Mouse (Mus musculus) stomach, embryonic 16.5 days (tissue): ENCODE data around the gene Gm17334. TPM values are rescaled to one million over a fixed set of nuclear protein-coding genes. Genes with fewer than 3 reads are reported as not detected.

ENCODE experiments used
- ATAC-seq: fragments of 200-750 bp; cut with Nextera tagmentation; 2 replicates; pipeline ENCODE4 v1.8.0; 2017; ENCODE audit warnings: moderate number of reproducible peaks, moderate TSS enrichment; ENCODE audit not compliant: insufficient read depth, low FRiP score
- H3K27ac ChIP-seq: fragments of 300-500 bp; sonication (generic); 2 replicates; pipeline ENCODE4 v1.5.1; 2014; ENCODE audit warnings: low read length
- H3K27me3 ChIP-seq: fragments of 300-500 bp; sonication (generic); 2 replicates; pipeline ENCODE4 v1.6.1; 2014; ENCODE audit warnings: low read length, control low read depth, mixed read lengths; ENCODE audit not compliant: control insufficient read depth, insufficient read depth
- H3K36me3 ChIP-seq: fragments of 300-500 bp; sonication (generic); 2 replicates; pipeline ENCODE4 v1.6.1; 2014; ENCODE audit warnings: low read length; ENCODE audit not compliant: control insufficient read depth, insufficient read depth
- H3K4me1 ChIP-seq: fragments of 300-500 bp; sonication (generic); 2 replicates; pipeline ENCODE4 v1.6.1; 2014; ENCODE audit warnings: low read length, control low read depth, mixed read lengths; ENCODE audit not compliant: control insufficient read depth, insufficient read depth
- H3K4me2 ChIP-seq: fragments of 300-500 bp; sonication (generic); 2 replicates; pipeline ENCODE4 v1.6.1; 2014; ENCODE audit warnings: low read depth, low read length, mixed read lengths
- H3K4me3 ChIP-seq: fragments of 300-500 bp; sonication (generic); replicated peaks from 2 replicates; pipeline ENCODE4 v1.5.1; 2014; ENCODE audit warnings: mild to moderate bottlenecking, low read length
- H3K9ac ChIP-seq: fragments of 300-500 bp; sonication (generic); 2 replicates; pipeline ENCODE4 v1.6.1; 2014; ENCODE audit warnings: low read length
- H3K9me3 ChIP-seq: fragments of 300-500 bp; sonication (generic); replicated peaks from 2 replicates; pipeline ENCODE4 v1.6.1; 2016; ENCODE audit warnings: low read length, control low read depth; ENCODE audit not compliant: control insufficient read depth
- whole genome bisulfite sequencing: fragments of 180-500 bp; shearing (Covaris S2); extraction: QIAGEN DNeasy Blood & Tissue Kit; methylation state at CpG from one replicate; pipeline ENCODE4 v1.1.7; 2014; 5-methylcytosine and 5-hydroxymethylcytosine counted together
- polyA plus RNA-seq: library from polyadenylated mRNA; unstranded; fragments of >200 nt; fragmentation: Nextera tagmentation; extraction: Ambion mirVana; gene quantifications from 2 replicates; pipeline ENCODE4 v1.2.1, GENCODE M21; 2015

The Gm17334 gene
- polyA plus RNA-seq, 1 experiment from 2014 or later: not detected

DNA sequence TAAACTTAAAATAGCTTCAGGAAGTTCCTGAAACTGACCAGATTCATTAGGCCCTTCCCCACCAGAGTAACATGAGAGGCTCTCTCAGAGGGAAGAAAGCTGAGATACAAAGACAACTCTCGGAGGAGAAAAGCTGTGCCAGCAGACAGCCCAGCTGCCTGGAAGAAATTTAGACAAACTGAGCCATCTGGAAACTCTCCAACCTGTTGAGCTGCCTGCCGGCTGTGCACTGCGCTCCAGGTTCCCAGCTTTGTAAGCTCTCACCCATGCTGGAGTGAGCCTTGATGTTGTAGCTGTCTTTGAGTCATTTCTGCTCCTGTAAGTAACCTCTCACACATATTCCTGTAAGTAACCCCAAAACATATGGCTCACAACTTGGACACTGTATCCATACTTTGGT, 20.0 kb upstream of the Gm17334 start:
- 55% methylated on average over 3 of the region's 3 CpGs for WGBS
- H3K27ac ChIP-seq: no peak overlapping the region

DNA sequence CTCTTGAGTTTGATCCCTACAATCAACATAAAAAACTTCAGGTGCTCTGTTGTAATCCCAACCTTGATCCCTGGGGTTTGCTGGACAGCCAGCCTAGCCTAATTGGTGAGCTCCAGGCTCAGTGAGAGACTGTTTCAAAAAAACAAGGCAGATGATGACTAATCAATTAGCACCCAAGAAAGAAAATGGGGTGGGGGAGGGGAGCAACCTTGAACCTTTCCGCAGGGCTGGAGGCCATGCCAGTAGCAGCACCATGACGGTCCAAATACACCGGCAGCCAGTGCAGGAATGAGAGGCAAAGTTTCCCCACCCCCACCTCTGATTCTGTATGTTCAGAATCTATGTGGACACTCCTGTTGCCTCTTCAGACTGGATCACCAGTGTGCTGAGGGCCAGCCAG, 16.3 kb upstream of the Gm17334 start:
- H3K36me3 ChIP-seq: no peaks in the 10 kb centered on the region
- no peaks in the 10 kb centered on the region for H3K27me3 ChIP-seq
- peaks cover 6% of the 10 kb centered on the region for H3K4me1 ChIP-seq
- no peak overlapping the region for H3K4me3 ChIP-seq
- H3K4me2 ChIP-seq: no peak overlapping the region
- H3K27ac ChIP-seq: no peak overlapping the region
- no peaks in the 10 kb centered on the region; the same call in 1 of the 2 replicates for H3K9me3 ChIP-seq
- H3K9ac ChIP-seq: no peak overlapping the region
- 60% methylated on average over 3 of the region's 3 CpGs for WGBS
- no peak for ATAC-seq

More for the DNA sequence above, 20.0 kb upstream of the Gm17334 start:
- Histone ChIP-seq H3K4me3 (no peak overlapping the region), H3K4me1 (peaks cover 41% of the 10 kb centered on the region), H3K4me2 (no peak overlapping the region), H3K9me3 (no peaks in the 10 kb centered on the region; the same call in 1 of the 2 replicates), H3K27me3 (no peaks in the 10 kb centered on the region), H3K36me3 (no peaks in the 10 kb centered on the region), H3K9ac (no peak overlapping the region)
- ATAC-seq: no peak

DNA sequence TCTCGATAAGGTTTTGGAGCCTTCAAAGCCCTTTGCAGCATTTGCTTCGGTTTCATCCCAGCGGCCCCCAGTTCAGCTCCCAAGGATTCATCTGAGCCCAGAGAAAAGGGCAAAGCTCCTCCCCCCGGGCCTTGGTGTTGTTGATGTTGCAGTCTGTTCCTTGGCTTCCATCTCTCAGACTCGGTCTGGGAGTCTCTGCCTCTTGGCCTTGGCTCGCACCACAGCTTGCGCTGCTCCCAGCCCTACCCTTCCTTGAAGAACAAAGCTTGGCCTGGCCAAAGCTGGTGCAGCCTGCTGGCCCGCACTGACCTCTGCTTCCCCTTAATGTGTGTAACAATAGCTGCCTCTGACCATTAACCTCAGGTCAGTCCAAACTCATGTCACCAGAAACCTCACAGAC, 15.2 kb upstream of the Gm17334 start:
- Histone ChIP-seq H3K9ac (no peak overlapping the region), H3K4me1 (no peaks in the 10 kb centered on the region; the same call in none of the 2 replicates), H3K4me2 (no peak overlapping the region), H3K27ac (no peak overlapping the region), H3K27me3 (no peaks in the 10 kb centered on the region), H3K36me3 (no peaks in the 10 kb centered on the region), H3K9me3 (no peaks in the 10 kb centered on the region; the same call in 1 of the 2 replicates), H3K4me3 (no peak overlapping the region)
- WGBS: 71% methylated on average over 8 of the region's 8 CpGs
- ATAC-seq: no peak

DNA sequence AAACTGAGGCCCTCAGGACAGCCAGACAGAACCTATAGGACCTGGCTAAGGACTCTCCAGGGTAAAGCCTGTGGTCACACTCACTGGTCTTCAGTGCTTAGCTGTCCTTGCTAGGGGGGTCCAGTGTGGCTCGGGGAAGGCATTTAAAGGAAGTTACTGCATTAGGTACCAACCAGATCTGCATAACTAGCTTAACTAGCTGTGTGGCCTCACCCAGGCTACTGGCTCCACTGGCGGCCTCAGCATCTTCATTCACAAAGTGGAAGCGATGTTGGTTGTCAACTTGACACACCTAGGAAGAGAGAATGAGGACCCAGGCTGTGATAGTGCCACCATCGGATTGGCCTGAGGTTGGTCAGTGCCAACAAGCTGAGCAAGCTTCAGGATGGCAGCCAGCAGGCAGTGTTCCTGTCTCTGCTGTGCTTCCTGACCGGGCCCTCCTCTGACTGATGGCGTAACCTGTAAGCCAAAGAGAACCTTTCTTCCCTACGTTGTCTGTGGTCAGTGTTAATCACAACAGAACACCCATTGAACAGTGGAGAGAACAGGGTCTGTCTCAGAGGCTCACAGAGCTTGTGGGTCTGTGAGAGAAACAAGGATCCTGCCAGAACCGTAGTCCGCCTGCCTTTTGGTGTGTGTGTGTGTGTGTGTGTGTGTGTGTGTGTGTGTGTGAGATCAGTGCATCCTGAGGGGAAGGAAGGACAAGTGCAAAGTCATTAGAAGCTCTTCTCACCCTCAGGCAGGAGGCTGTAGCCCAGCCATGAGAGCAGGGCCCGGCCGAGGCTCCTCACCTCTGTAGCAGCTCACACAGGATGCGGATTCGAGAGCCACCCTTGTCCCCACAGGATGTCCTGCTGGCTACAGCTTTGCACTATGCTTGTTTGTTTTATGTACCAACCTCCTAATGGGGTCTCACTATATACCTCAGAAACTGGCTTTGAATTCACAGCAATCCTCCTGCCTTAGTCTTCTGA, 13.4 kb upstream of the Gm17334 start:
- WGBS: 71% methylated on average over 13 of the region's 13 CpGs
- Histone ChIP-seq H3K36me3 (no peaks in the 10 kb centered on the region), H3K4me3 (no peak overlapping the region)

DNA sequence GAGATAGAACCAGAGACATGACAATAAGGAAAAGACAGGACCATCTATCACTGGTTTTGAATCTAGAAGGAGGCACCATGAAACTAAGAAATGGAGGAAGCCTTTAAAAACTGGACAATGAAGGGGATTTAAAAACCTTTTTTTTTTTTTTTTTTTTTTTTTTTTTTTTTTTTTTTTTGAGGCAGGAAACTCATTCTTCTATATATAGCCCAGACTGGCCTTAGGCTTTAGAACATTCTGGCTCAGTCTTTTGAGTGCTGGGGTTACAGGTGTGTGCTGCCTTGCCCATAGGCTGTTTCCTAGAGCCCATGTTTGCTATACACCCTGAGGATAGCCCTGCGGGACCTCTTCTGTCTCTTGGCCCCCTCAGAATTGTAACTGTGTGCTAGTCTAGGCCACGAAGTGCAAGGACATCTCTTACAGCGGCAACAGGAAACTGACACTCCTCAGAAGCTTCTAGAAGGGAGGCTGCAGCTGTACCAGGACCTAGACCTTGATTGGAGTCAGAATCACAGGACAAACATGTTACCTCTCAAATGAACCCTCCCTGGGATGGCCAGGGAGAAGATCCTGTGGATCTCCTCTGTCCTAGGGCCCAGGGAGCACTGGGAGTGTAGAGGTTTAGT, 12.4 kb upstream of the Gm17334 start:
- peak overlapping the region; percentile 18; the same call in 1 of the 2 replicates for H3K9ac ChIP-seq
- 0 out of 2 replicates have a peak overlapping the region, but pooled peaks have one; percentile 18 for H3K27ac ChIP-seq
- H3K9me3 ChIP-seq: no peaks in the 10 kb centered on the region
- no peak for ATAC-seq
- H3K4me3 ChIP-seq: no peak overlapping the region
- WGBS: 71% methylated on average over 3 of the region's 3 CpGs
- no peak overlapping the region for H3K4me2 ChIP-seq
- H3K36me3 ChIP-seq: no peaks in the 10 kb centered on the region
- peaks cover 5% of the 10 kb centered on the region for H3K4me1 ChIP-seq
- no peaks in the 10 kb centered on the region for H3K27me3 ChIP-seq

More for the DNA sequence above, 13.4 kb upstream of the Gm17334 start:
- no peak overlapping the region for H3K9ac ChIP-seq
- H3K4me1 ChIP-seq: peaks cover 5% of the 10 kb centered on the region
- no peak for ATAC-seq
- no peaks in the 10 kb centered on the region for H3K27me3 ChIP-seq
- H3K9me3 ChIP-seq: no peaks in the 10 kb centered on the region
- no peak overlapping the region for H3K4me2 ChIP-seq
- 0 out of 2 replicates have a peak overlapping the region, but pooled peaks have one; percentile 18 for H3K27ac ChIP-seq

DNA sequence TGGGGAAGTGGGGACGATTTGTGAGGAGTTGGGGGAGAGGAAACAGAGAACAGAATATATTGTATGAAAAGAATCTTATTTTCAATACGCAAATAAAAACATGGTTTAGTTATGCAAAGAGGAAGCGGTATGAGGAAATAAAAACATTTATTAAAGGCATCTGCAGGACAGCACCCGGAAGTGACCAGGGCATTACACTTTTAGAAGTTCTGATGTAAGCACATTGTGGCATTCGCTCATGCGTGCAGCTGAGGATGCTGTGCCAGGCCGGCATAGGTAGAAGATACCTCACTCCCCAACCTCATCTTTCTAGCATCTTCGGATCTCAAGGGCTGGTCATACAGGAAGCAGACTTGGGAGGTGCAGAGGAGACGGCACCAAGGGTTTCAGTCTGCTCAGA, 10.3 kb upstream of the Gm17334 start:
- peaks cover 5% of the 10 kb centered on the region for H3K4me1 ChIP-seq
- no peaks in the 10 kb centered on the region for H3K36me3 ChIP-seq
- H3K27me3 ChIP-seq: no peaks in the 10 kb centered on the region
- ATAC-seq: no peak
- WGBS: 83% methylated on average over 9 of the region's 9 CpGs
- no peaks in the 10 kb centered on the region for H3K9me3 ChIP-seq
- no peak overlapping the region for H3K4me2 ChIP-seq
- no peak overlapping the region for H3K9ac ChIP-seq
- H3K27ac ChIP-seq: 0 out of 2 replicates have a peak overlapping the region, but pooled peaks have one; percentile 23
- no peak overlapping the region for H3K4me3 ChIP-seq

DNA sequence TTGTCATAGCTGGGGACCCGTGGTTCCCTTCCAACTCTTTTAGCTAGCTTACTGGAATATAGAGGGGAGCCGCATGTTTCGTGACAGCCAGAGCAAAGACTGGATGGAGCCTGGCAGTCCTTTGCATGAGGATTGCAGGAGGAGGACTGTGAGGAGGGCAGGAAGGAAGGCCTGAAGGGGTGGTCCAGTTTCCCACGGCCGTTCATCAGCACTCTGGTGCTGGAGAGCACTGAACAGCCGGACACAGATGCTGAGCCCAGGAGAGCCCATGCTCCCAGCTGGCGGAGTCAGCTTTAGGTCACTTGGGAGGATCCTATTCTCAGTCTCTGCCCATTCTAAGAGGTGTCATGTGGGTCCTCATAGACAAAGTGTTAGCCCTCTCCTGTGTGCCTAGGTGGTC, 9.0 kb upstream of the Gm17334 start:
- H3K4me3 ChIP-seq: no peak overlapping the region
- WGBS: 72% methylated on average over 7 of the region's 7 CpGs
- H3K4me2 ChIP-seq: no peak overlapping the region
- H3K4me1 ChIP-seq: peaks cover 5% of the 10 kb centered on the region
- no peak overlapping the region for H3K9ac ChIP-seq
- no peaks in the 10 kb centered on the region for H3K9me3 ChIP-seq
- no peaks in the 10 kb centered on the region for H3K36me3 ChIP-seq
- ATAC-seq: 0 out of 2 replicates have a peak, but pooled peaks have one; percentile 12
- peak overlapping the region; percentile 41 for H3K27ac ChIP-seq
- H3K27me3 ChIP-seq: no peaks in the 10 kb centered on the region

DNA sequence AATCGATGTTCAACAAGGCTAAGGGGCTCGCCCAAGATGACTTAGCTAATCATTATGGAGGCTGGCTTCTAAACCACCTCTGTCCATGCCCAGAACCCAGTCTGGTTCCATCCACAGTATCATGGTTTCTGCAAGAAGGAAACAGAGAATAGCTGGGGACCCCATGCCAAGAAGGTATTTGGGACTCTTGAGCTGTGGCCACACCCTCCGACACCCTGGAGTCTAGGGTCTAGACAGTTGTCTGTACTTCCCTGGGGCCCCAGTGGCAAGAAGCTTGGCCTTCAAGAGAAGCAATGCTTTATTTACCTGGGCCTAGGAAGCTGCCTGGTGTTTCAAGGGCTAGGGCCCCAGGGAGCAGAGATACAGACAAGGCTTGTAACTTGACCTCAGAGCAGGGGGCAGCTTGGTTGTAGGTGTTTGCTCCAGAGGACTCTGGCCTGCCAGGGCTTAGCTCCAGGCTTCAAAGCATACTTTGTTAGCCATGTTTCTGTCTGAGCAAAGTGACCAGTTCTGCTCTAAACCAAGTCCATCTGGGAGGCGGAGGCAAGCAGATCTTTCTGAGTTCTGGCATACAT, 8.3 kb upstream of the Gm17334 start:
- H3K27ac ChIP-seq: peak overlapping the region; percentile 41
- H3K36me3 ChIP-seq: peaks cover 4% of the 10 kb centered on the region; the same call in 1 of the 2 replicates
- no peak for ATAC-seq
- peaks cover 5% of the 10 kb centered on the region for H3K4me1 ChIP-seq
- H3K9ac ChIP-seq: no peak overlapping the region
- H3K9me3 ChIP-seq: no peaks in the 10 kb centered on the region
- no peak overlapping the region for H3K4me2 ChIP-seq
- no peak overlapping the region for H3K4me3 ChIP-seq
- no peaks in the 10 kb centered on the region for H3K27me3 ChIP-seq
- 88% methylated on average over 4 of the region's 4 CpGs for WGBS
